ENCODE assay signal across 8 mouse cellular contexts in genomic region chr7:78881607-78882468, GRCm38 (mm10). TPM values are rescaled to one million over a fixed set of nuclear protein-coding genes. Genes with fewer than 3 reads are reported as not detected.
DNase-seq lines count a peak whose midpoint lies in the region; ATAC-seq and TF ChIP-seq lines count a peak whose summit lies in the region.

No protein-coding gene starts in this region.

- no peak for DNase-seq in heart, postnatal 25 days (ENCODE audit: low spot score)
- DNase-seq in G1E (ENCODE audit: low spot score) = no peak
- no peak for DNase-seq in forebrain, embryonic 14.5 days (ENCODE audit: low spot score)
- no peak for DNase-seq in left cerebral cortex, postnatal 10 days (ENCODE audit: extremely low spot score in 1 of 2, low spot score in 2 of 2)
- DNase-seq in gastrocnemius, postnatal 10 days = no peak
- DNase-seq in layer of hippocampus, postnatal 10 days (ENCODE audit: low spot score in 2 of 2) = no peak

- WGBS in heart, embryonic 12.5 days = 25% methylated on average over 15 of the region's 16 CpGs
- WGBS in forebrain, embryonic 14.5 days = 6% methylated on average over 14 of the region's 16 CpGs
- 5% methylated on average over 13 of the region's 16 CpGs for WGBS in midbrain, embryonic 12.5 days

- peaks cover 72% of the 10 kb centered on the region for H3K27me3 ChIP-seq in heart, embryonic 12.5 days (replicated peaks)
- peaks cover 71% of the 10 kb centered on the region for H3K27me3 ChIP-seq in G1E (ENCODE audit: insufficient read depth, low read length)
- H3K27me3 ChIP-seq in forebrain, embryonic 14.5 days (replicated peaks; ENCODE audit: control insufficient read depth, insufficient read depth, low read length) = no peaks in the 10 kb centered on the region
- no peaks in the 10 kb centered on the region for H3K27me3 ChIP-seq in midbrain, embryonic 12.5 days

- no peaks in the 10 kb centered on the region for H3K36me3 ChIP-seq in heart, embryonic 12.5 days
- H3K36me3 ChIP-seq in G1E (replicated peaks) = no peaks in the 10 kb centered on the region
- H3K36me3 ChIP-seq in forebrain, embryonic 14.5 days (ENCODE audit: control insufficient read depth, insufficient read depth, low read length) = no peaks in the 10 kb centered on the region
- no peaks in the 10 kb centered on the region for H3K36me3 ChIP-seq in midbrain, embryonic 12.5 days

- H3K9me3 ChIP-seq in heart, embryonic 12.5 days (replicated peaks) = no peaks in the 10 kb centered on the region
- H3K9me3 ChIP-seq in G1E (replicated peaks) = no peaks in the 10 kb centered on the region
- H3K9me3 ChIP-seq in forebrain, embryonic 14.5 days (replicated peaks; ENCODE audit: control insufficient read depth, low read length) = no peaks in the 10 kb centered on the region
- H3K9me3 ChIP-seq in midbrain, embryonic 12.5 days = no peaks in the 10 kb centered on the region

- peak overlapping the region; percentile 27 for H3K4me3 ChIP-seq in heart, embryonic 12.5 days
- peak overlapping the region; percentile 33; the same call in 1 of the 2 replicates for H3K4me3 ChIP-seq in G1E (ENCODE audit: low read depth, low read length)
- peak overlapping the region; percentile 55 for H3K4me3 ChIP-seq in forebrain, embryonic 14.5 days (ENCODE audit: low read depth, low read length)
- H3K4me3 ChIP-seq in midbrain, embryonic 12.5 days = peak overlapping the region; percentile 60

- no peak for TF ChIP-seq CTCF in G1E (IDR thresholded peaks at IDR 0.05; ENCODE audit: low read depth, low read length)

- intact Hi-C loops in heart, postnatal 25 days (cut with DNase I) = no loop called here
- intact Hi-C loops in left cerebral cortex, postnatal 10 days (cut with DNase I) = loop anchor here (5.0 kb wide), 1 partner anchor 35 kb away; the partner anchor contains the start of gene Det1

- ATAC-seq in heart, embryonic 12.5 days (ENCODE audit: insufficient number of reproducible peaks, low FRiP score) = no peak
- no peak for ATAC-seq in G1E (ENCODE audit: extremely low read depth, insufficient number of reproducible peaks, low FRiP score, poor library complexity, severe bottlenecking)
- no peak; the same call in 1 of the 2 replicates for ATAC-seq in forebrain, embryonic 14.5 days
- ATAC-seq in midbrain, embryonic 12.5 days (ENCODE audit: low FRiP score, low read depth) = peak; percentile 16; the same call in 1 of the 2 replicates

- no peak overlapping the region for H3K27ac ChIP-seq in heart, embryonic 12.5 days (ENCODE audit: poor library complexity, severe bottlenecking)
- H3K27ac ChIP-seq in forebrain, embryonic 14.5 days (ENCODE audit: low read depth, low read length) = peak overlapping the region; percentile 88
- H3K27ac ChIP-seq in midbrain, embryonic 12.5 days (replicated peaks) = peak overlapping the region; percentile 81

- H3K4me1 ChIP-seq in heart, embryonic 12.5 days (replicated peaks) = peaks cover 14% of the 10 kb centered on the region
- H3K4me1 ChIP-seq in G1E (ENCODE audit: insufficient read depth, low read depth, low read length) = peaks cover 5% of the 10 kb centered on the region
- peaks cover 28% of the 10 kb centered on the region for H3K4me1 ChIP-seq in forebrain, embryonic 14.5 days (ENCODE audit: control insufficient read depth, insufficient read depth, low read length)
- H3K4me1 ChIP-seq in midbrain, embryonic 12.5 days = peaks cover 49% of the 10 kb centered on the region

- no peak overlapping the region for H3K9ac ChIP-seq in heart, embryonic 12.5 days
- peak overlapping the region; percentile 80 for H3K9ac ChIP-seq in forebrain, embryonic 14.5 days (ENCODE audit: low read length)
- H3K9ac ChIP-seq in midbrain, embryonic 12.5 days (replicated peaks) = peak overlapping the region; percentile 37

- peak overlapping the region; percentile 56 for H3K4me2 ChIP-seq in heart, embryonic 12.5 days
- H3K4me2 ChIP-seq in forebrain, embryonic 14.5 days (ENCODE audit: low read length) = peak overlapping the region; percentile 81
- peak overlapping the region; percentile 82 for H3K4me2 ChIP-seq in midbrain, embryonic 12.5 days (replicated peaks)

RNA-seq across cellular contexts. Expression of gene Aen, which starts 13.8 kb away (rescaled TPM):
- 34.2 and 36.3 TPM in 2 replicates for polyA plus RNA-seq in heart, embryonic 12.5 days (2016; fragmentation: Nextera tagmentation; extraction: Ambion mirVana)
- total RNA-seq in heart, postnatal 25 days (2021) = 10 to 100 TPM; 33.3 to 35.5 TPM
- 15.3 and 18.7 TPM in 2 replicates for total RNA-seq in G1E (2014; fragmentation: Nextera tagmentation)
- 38.7 and 43.5 TPM in 2 replicates for total RNA-seq in G1E (2017)
- polyA plus RNA-seq in G1E (2012) = 81.9 and 116 TPM in 2 replicates
- polyA plus RNA-seq in forebrain, embryonic 14.5 days (2014; fragmentation: Nextera tagmentation; extraction: Ambion mirVana) = 42.2 and 44.0 TPM in 2 replicates
- 50.1 and 51.3 TPM in 2 replicates for polyA plus RNA-seq in midbrain, embryonic 12.5 days (2016; fragmentation: Nextera tagmentation; extraction: Ambion mirVana)
- total RNA-seq in left cerebral cortex, postnatal 10 days (2021) = 10 to 100 TPM; 30.7 to 34.3 TPM
- 10 to 100 TPM; 22.7 to 27.1 TPM for total RNA-seq in gastrocnemius, postnatal 10 days (2021)
- 10 to 100 TPM; 32.3 to 36.5 TPM for total RNA-seq in layer of hippocampus, postnatal 10 days (2021)

RNA-seq across cellular contexts. Expression of gene Isg20, which starts 31.4 kb away (rescaled TPM):
- 0.63 and 0.72 TPM in 2 replicates for polyA plus RNA-seq in heart, embryonic 12.5 days (2016; fragmentation: Nextera tagmentation; extraction: Ambion mirVana)
- 10 to 100 TPM; 11.8 to 16.4 TPM for total RNA-seq in heart, postnatal 25 days (2021)
- 1.9 and 42.7 TPM in 2 replicates for total RNA-seq in G1E (2014; fragmentation: Nextera tagmentation)
- total RNA-seq in G1E (2017) = 1.1 and 2.1 TPM in 2 replicates
- polyA plus RNA-seq in G1E (2012) = 0.59 and 0.70 TPM in 2 replicates
- 0.65 and 1.6 TPM in 2 replicates for polyA plus RNA-seq in forebrain, embryonic 14.5 days (2014; fragmentation: Nextera tagmentation; extraction: Ambion mirVana)
- 0.36 and 0.45 TPM in 2 replicates for polyA plus RNA-seq in midbrain, embryonic 12.5 days (2016; fragmentation: Nextera tagmentation; extraction: Ambion mirVana)
- 1 to 10 TPM in 1 of 2 experiments, under 1 TPM in 1; 0.90 to 1.1 TPM for total RNA-seq in left cerebral cortex, postnatal 10 days (2021)
- 1 to 10 TPM in 1 of 2 experiments, under 1 TPM in 1; 0.89 to 3.6 TPM for total RNA-seq in gastrocnemius, postnatal 10 days (2021)
- total RNA-seq in layer of hippocampus, postnatal 10 days (2021) = 1 to 10 TPM in 1 of 2 experiments, under 1 TPM in 1; 0.73 to 1.2 TPM

RNA-seq across cellular contexts. Expression of gene Det1, which starts 34.8 kb away (rescaled TPM):
- 11.6 and 12.4 TPM in 2 replicates for polyA plus RNA-seq in heart, embryonic 12.5 days (2016; fragmentation: Nextera tagmentation; extraction: Ambion mirVana)
- 10 to 100 TPM; 12.1 to 13.9 TPM for total RNA-seq in heart, postnatal 25 days (2021)
- 35.5 and 42.5 TPM in 2 replicates for total RNA-seq in G1E (2014; fragmentation: Nextera tagmentation)
- total RNA-seq in G1E (2017) = 17.9 and 18.2 TPM in 2 replicates
- 5.5 and 8.8 TPM in 2 replicates for polyA plus RNA-seq in G1E (2012)
- 18.7 and 20.5 TPM in 2 replicates for polyA plus RNA-seq in forebrain, embryonic 14.5 days (2014; fragmentation: Nextera tagmentation; extraction: Ambion mirVana)
- polyA plus RNA-seq in midbrain, embryonic 12.5 days (2016; fragmentation: Nextera tagmentation; extraction: Ambion mirVana) = 21.2 and 21.3 TPM in 2 replicates
- total RNA-seq in left cerebral cortex, postnatal 10 days (2021) = 1 to 10 TPM; 4.8 to 5.6 TPM
- total RNA-seq in gastrocnemius, postnatal 10 days (2021) = 10 to 100 TPM in 1 of 2 experiments, 1 to 10 TPM in 1; 7.3 to 10.3 TPM
- 1 to 10 TPM; 6.4 to 6.9 TPM for total RNA-seq in layer of hippocampus, postnatal 10 days (2021)
